Mouse (Mus musculus): ENCODE data around the gene Olfr666. TPM values are rescaled to one million over a fixed set of nuclear protein-coding genes. Genes with fewer than 3 reads are reported as not detected.

The Olfr666 gene
- polyA plus RNA-seq, 1 experiment from 2014 or later = not detected

Other genes with a start within 250 kb of the Olfr666 start
- 0.08 TPM in 1 of 2 replicates, not detected in the other for gene Olfr658, start 248.6 kb downstream of the Olfr666 start, polyA plus RNA-seq (2015; fragmentation: Nextera tagmentation; extraction: Ambion mirVana)
- not detected in 2 replicates for gene Olfr659, start 229.2 kb downstream of the Olfr666 start, polyA plus RNA-seq (2015; fragmentation: Nextera tagmentation; extraction: Ambion mirVana)
- not detected in 2 replicates for gene Olfr661, start 209.5 kb downstream of the Olfr666 start, polyA plus RNA-seq (2015; fragmentation: Nextera tagmentation; extraction: Ambion mirVana)
- not detected in 2 replicates for gene Usp17le, start 118.5 kb downstream of the Olfr666 start, polyA plus RNA-seq (2015; fragmentation: Nextera tagmentation; extraction: Ambion mirVana)
- not detected in 2 replicates for gene Usp17lb, start 53.3 kb downstream of the Olfr666 start, polyA plus RNA-seq (2015; fragmentation: Nextera tagmentation; extraction: Ambion mirVana)
- not detected in 2 replicates for gene Usp17la, start 38.9 kb downstream of the Olfr666 start, polyA plus RNA-seq (2015; fragmentation: Nextera tagmentation; extraction: Ambion mirVana)
- not detected in 2 replicates for gene Olfr665, start 17.9 kb downstream of the Olfr666 start, polyA plus RNA-seq (2015; fragmentation: Nextera tagmentation; extraction: Ambion mirVana)
- not detected in 2 replicates for gene Olfr667, start 25.5 kb upstream of the Olfr666 start, polyA plus RNA-seq (2015; fragmentation: Nextera tagmentation; extraction: Ambion mirVana)
- not detected in 2 replicates for gene Olfr668, start 32.1 kb upstream of the Olfr666 start, polyA plus RNA-seq (2015; fragmentation: Nextera tagmentation; extraction: Ambion mirVana)
- gene Olfr669, start 38.3 kb upstream of the Olfr666 start, polyA plus RNA-seq (2015; fragmentation: Nextera tagmentation; extraction: Ambion mirVana) = not detected in 2 replicates
- not detected in 2 replicates for gene Olfr670, start 66.7 kb upstream of the Olfr666 start, polyA plus RNA-seq (2015; fragmentation: Nextera tagmentation; extraction: Ambion mirVana)
- not detected in 2 replicates for gene Olfr671, start 83.2 kb upstream of the Olfr666 start, polyA plus RNA-seq (2015; fragmentation: Nextera tagmentation; extraction: Ambion mirVana)
- not detected in 2 replicates for gene Olfr672, start 106.1 kb upstream of the Olfr666 start, polyA plus RNA-seq (2015; fragmentation: Nextera tagmentation; extraction: Ambion mirVana)
- gene Olfr675, start 132.5 kb upstream of the Olfr666 start, polyA plus RNA-seq (2015; fragmentation: Nextera tagmentation; extraction: Ambion mirVana) = not detected in 2 replicates
- gene Olfr676, start 136.7 kb upstream of the Olfr666 start, polyA plus RNA-seq (2015; fragmentation: Nextera tagmentation; extraction: Ambion mirVana) = not detected in 2 replicates
- gene Olfr677, start 155.4 kb upstream of the Olfr666 start, polyA plus RNA-seq (2015; fragmentation: Nextera tagmentation; extraction: Ambion mirVana) = not detected in 2 replicates
- gene Olfr678, start 168.5 kb upstream of the Olfr666 start, polyA plus RNA-seq (2015; fragmentation: Nextera tagmentation; extraction: Ambion mirVana) = not detected in 2 replicates
- gene Olfr679, start 185.3 kb upstream of the Olfr666 start, polyA plus RNA-seq (2015; fragmentation: Nextera tagmentation; extraction: Ambion mirVana) = not detected in 2 replicates
- gene Olfr680-ps1, start 196.9 kb upstream of the Olfr666 start, polyA plus RNA-seq (2015; fragmentation: Nextera tagmentation; extraction: Ambion mirVana) = not detected in 2 replicates
- not detected in 2 replicates for gene Olfr681, start 220.9 kb upstream of the Olfr666 start, polyA plus RNA-seq (2015; fragmentation: Nextera tagmentation; extraction: Ambion mirVana)